Mouse (Mus musculus): Measurements from ENCODE around the gene Zfp568. TPM values are rescaled to one million over a fixed set of nuclear protein-coding genes. Genes with fewer than 3 reads are reported as not detected.

Zfp568 gene
- polyA plus RNA-seq, 1 experiment from 2014 or later, result 14.9 TPM

GRCm38 (mm10) chr7:29982341-29982740 is 1.4 kb upstream of the Zfp568 start:
- Histone ChIP-seq H3K4me1 (ENCODE audit: control insufficient read depth, insufficient read depth, low read length) (peaks cover 18% of the 10 kb centered on the region), H3K9me3 (replicated peaks; ENCODE audit: control insufficient read depth, low read length) (0 out of 2 replicates have a peak, but pooled peaks cover 3% of the 10 kb centered on the region), H3K4me2 (ENCODE audit: low read depth, low read length) (peak overlapping the region; percentile 73), H3K27me3 (ENCODE audit: control insufficient read depth, insufficient read depth, low read length) (no peaks in the 10 kb centered on the region), H3K4me3 (replicated peaks; ENCODE audit: low read length) (no peak overlapping the region; the same call in 1 of the 2 replicates), H3K36me3 (ENCODE audit: control insufficient read depth, insufficient read depth, low read length) (0 out of 2 replicates have a peak, but pooled peaks cover 9% of the 10 kb centered on the region), H3K27ac (ENCODE audit: low read length) (no peak overlapping the region), H3K9ac (ENCODE audit: low read length) (no peak overlapping the region)
- no peak for ATAC-seq (ENCODE audit: insufficient read depth, low FRiP score)
- 78% methylated on average over 4 of the region's 4 CpGs for WGBS

GRCm38 (mm10) chr7:29982931-29983330 is 824 bp upstream of the Zfp568 start:
- H3K9ac ChIP-seq (ENCODE audit: low read length), result peak overlapping the region; percentile 95
- H3K4me1 ChIP-seq (ENCODE audit: control insufficient read depth, insufficient read depth, low read length), result peaks cover 18% of the 10 kb centered on the region
- peak overlapping the region; percentile 98 for H3K27ac ChIP-seq (ENCODE audit: low read length)
- H3K27me3 ChIP-seq (ENCODE audit: control insufficient read depth, insufficient read depth, low read length), result no peaks in the 10 kb centered on the region
- peak overlapping the region; percentile 73 for H3K4me2 ChIP-seq (ENCODE audit: low read depth, low read length)
- WGBS, result 36% methylated on average over 6 of the region's 6 CpGs
- H3K36me3 ChIP-seq (ENCODE audit: control insufficient read depth, insufficient read depth, low read length), result 0 out of 2 replicates have a peak, but pooled peaks cover 15% of the 10 kb centered on the region
- H3K4me3 ChIP-seq (replicated peaks; ENCODE audit: low read length), result peak overlapping the region; percentile 93
- 0 out of 2 replicates have a peak, but pooled peaks cover 3% of the 10 kb centered on the region for H3K9me3 ChIP-seq (replicated peaks; ENCODE audit: control insufficient read depth, low read length)
- ATAC-seq (ENCODE audit: insufficient read depth, low FRiP score), result no peak

GRCm38 (mm10) chr7:29983340-29983689 is 440 bp upstream of the Zfp568 start:
- no peak for ATAC-seq (ENCODE audit: insufficient read depth, low FRiP score)
- Histone ChIP-seq H3K4me3 (replicated peaks; ENCODE audit: low read length) (peak overlapping the region; percentile 93), H3K27ac (ENCODE audit: low read length) (peak overlapping the region; percentile 98), H3K9me3 (replicated peaks; ENCODE audit: control insufficient read depth, low read length) (0 out of 2 replicates have a peak, but pooled peaks cover 3% of the 10 kb centered on the region), H3K9ac (ENCODE audit: low read length) (peak overlapping the region; percentile 95), H3K4me2 (ENCODE audit: low read depth, low read length) (peak overlapping the region; percentile 73), H3K36me3 (ENCODE audit: control insufficient read depth, insufficient read depth, low read length) (0 out of 2 replicates have a peak, but pooled peaks cover 18% of the 10 kb centered on the region), H3K27me3 (ENCODE audit: control insufficient read depth, insufficient read depth, low read length) (no peaks in the 10 kb centered on the region), H3K4me1 (ENCODE audit: control insufficient read depth, insufficient read depth, low read length) (peaks cover 18% of the 10 kb centered on the region)
- 2% methylated on average over 8 of the region's 8 CpGs for WGBS

DNA sequence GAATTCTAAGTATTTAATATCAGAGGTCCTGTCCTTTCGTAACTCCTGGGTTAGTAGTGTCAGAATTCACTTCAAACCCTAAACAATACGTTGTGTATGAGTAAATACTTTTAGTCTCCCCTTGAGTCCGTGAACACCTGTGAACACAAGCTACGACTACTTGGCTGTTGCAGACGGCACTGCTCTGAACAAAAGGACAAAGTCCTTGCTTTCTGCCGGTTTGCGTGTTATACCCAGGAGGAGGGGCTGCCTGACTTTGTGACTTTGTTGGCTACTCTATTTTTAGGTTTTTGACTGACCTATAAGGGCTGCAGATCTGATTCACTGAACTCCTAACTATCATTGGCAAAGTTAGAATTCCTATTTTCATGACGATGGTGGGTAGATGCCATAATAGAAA is 2.3 kb downstream of the Zfp568 start:
- Histone ChIP-seq H3K36me3 (ENCODE audit: control insufficient read depth, insufficient read depth, low read length) (peaks cover 23% of the 10 kb centered on the region; the same call in 1 of the 2 replicates), H3K9ac (ENCODE audit: low read length) (no peak overlapping the region), H3K4me1 (ENCODE audit: control insufficient read depth, insufficient read depth, low read length) (peaks cover 18% of the 10 kb centered on the region), H3K27me3 (ENCODE audit: control insufficient read depth, insufficient read depth, low read length) (no peaks in the 10 kb centered on the region), H3K27ac (ENCODE audit: low read length) (peak overlapping the region; percentile 20), H3K9me3 (replicated peaks; ENCODE audit: control insufficient read depth, low read length) (no peaks in the 10 kb centered on the region), H3K4me3 (replicated peaks; ENCODE audit: low read length) (no peak overlapping the region), H3K4me2 (ENCODE audit: low read depth, low read length) (peak overlapping the region; percentile 73)
- ATAC-seq (ENCODE audit: insufficient read depth, low FRiP score), result no peak
- 63% methylated on average over 8 of the region's 8 CpGs for WGBS

- Histone ChIP-seq H3K4me2 (ENCODE audit: low read depth, low read length) (no peak overlapping the region), H3K9ac (ENCODE audit: low read length) (no peak overlapping the region), H3K36me3 (ENCODE audit: control insufficient read depth, insufficient read depth, low read length) (peaks cover 29% of the 10 kb centered on the region; the same call in 1 of the 2 replicates), H3K27me3 (ENCODE audit: control insufficient read depth, insufficient read depth, low read length) (no peaks in the 10 kb centered on the region), H3K4me3 (replicated peaks; ENCODE audit: low read length) (no peak overlapping the region), H3K27ac (ENCODE audit: low read length) (no peak overlapping the region), H3K9me3 (replicated peaks; ENCODE audit: control insufficient read depth, low read length) (no peaks in the 10 kb centered on the region), H3K4me1 (ENCODE audit: control insufficient read depth, insufficient read depth, low read length) (peaks cover 14% of the 10 kb centered on the region)
- ATAC-seq (ENCODE audit: insufficient read depth, low FRiP score), result no peak
- WGBS, result 89% methylated on average over 5 of the region's 5 CpGs
These were observed 3.8 kb downstream of the Zfp568 start for GRCm38 (mm10) chr7:29987551-29987950.

DNA sequence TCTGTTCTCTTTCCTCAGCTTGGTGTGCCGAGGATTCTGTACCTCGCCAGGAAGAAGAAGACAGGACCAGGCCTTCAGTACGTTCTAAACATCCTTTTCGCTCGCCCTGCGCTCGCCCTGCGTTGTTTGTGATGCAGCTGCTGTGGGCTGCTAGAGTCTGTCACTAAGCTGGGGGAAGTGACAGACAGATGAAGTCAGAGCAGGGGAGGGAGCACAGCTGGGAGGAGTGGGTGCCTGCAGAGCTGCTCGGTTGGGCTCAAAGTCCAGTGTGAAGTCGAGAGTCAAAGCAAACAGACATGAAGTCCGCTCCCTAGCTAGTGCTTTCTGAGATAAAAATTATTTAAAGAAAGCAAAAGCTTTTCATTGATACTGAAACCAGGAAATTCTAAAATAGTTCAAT is 5.3 kb downstream of the Zfp568 start:
- H3K27me3 ChIP-seq (ENCODE audit: control insufficient read depth, insufficient read depth, low read length), result no peaks in the 10 kb centered on the region
- peak; percentile 80; the same call in 1 of the 2 replicates for ATAC-seq (ENCODE audit: insufficient read depth, low FRiP score)
- peak overlapping the region; percentile 18; the same call in 1 of the 2 replicates for H3K27ac ChIP-seq (ENCODE audit: low read length)
- H3K4me1 ChIP-seq (ENCODE audit: control insufficient read depth, insufficient read depth, low read length), result peaks cover 9% of the 10 kb centered on the region; the same call in 1 of the 2 replicates
- 68% methylated on average over 11 of the region's 11 CpGs for WGBS
- H3K36me3 ChIP-seq (ENCODE audit: control insufficient read depth, insufficient read depth, low read length), result peaks cover 40% of the 10 kb centered on the region
- H3K4me3 ChIP-seq (replicated peaks; ENCODE audit: low read length), result no peak overlapping the region
- H3K9me3 ChIP-seq (replicated peaks; ENCODE audit: control insufficient read depth, low read length), result no peaks in the 10 kb centered on the region
- H3K4me2 ChIP-seq (ENCODE audit: low read depth, low read length), result no peak overlapping the region
- H3K9ac ChIP-seq (ENCODE audit: low read length), result no peak overlapping the region

DNA sequence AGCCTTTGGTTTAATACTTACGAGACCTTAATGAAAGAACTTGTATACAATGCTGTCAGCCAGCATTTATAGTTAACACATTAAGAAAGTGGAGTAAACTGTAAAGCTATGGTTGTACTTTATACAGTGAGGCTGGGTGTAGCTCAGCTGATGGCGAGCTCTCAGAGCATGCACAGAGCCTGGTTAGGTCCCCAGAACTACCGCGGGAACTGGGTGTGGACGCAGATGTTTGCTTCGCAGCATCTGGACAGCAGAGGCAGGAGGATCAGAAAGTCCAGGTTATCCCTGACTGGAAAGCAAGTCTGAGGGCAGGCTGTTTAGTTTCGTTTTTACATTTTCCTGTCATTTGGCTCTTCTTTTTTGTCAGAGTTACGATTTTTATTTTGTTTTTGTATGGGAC is 8.9 kb downstream of the Zfp568 start:
- Histone ChIP-seq H3K27me3 (ENCODE audit: control insufficient read depth, insufficient read depth, low read length) (no peaks in the 10 kb centered on the region), H3K9me3 (replicated peaks; ENCODE audit: control insufficient read depth, low read length) (no peaks in the 10 kb centered on the region), H3K4me1 (ENCODE audit: control insufficient read depth, insufficient read depth, low read length) (no peaks in the 10 kb centered on the region), H3K4me3 (replicated peaks; ENCODE audit: low read length) (no peak overlapping the region), H3K27ac (ENCODE audit: low read length) (no peak overlapping the region), H3K9ac (ENCODE audit: low read length) (no peak overlapping the region), H3K4me2 (ENCODE audit: low read depth, low read length) (no peak overlapping the region), H3K36me3 (ENCODE audit: control insufficient read depth, insufficient read depth, low read length) (peaks cover 39% of the 10 kb centered on the region)
- WGBS, result 90% methylated on average over 8 of the region's 8 CpGs
- no peak for ATAC-seq (ENCODE audit: insufficient read depth, low FRiP score)

DNA sequence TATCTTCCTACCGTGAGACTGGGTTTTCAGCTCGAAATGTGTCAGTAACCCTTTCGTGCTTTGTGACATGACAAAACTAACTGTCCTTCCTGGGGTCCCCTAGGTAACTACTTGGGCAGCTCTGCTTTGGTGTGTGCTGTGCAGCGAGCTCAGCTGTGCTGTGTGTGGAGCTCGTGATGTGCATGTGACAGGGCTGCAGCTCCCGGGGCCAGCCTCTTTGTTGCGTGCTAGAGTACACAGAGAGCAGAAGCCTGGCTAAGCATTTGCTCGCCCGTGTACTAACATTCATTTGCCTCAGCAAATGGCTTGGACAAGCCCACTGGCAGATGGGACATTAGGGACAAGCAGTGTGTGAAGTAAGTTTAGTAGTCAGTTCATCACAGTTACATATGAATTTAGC is 9.6 kb downstream of the Zfp568 start:
- ATAC-seq (ENCODE audit: insufficient read depth, low FRiP score), result no peak
- WGBS, result 93% methylated on average over 9 of the region's 9 CpGs
- no peaks in the 10 kb centered on the region for H3K9me3 ChIP-seq (replicated peaks; ENCODE audit: control insufficient read depth, low read length)
- no peak overlapping the region for H3K9ac ChIP-seq (ENCODE audit: low read length)
- H3K4me3 ChIP-seq (replicated peaks; ENCODE audit: low read length), result no peak overlapping the region
- H3K27ac ChIP-seq (ENCODE audit: low read length), result no peak overlapping the region
- H3K4me1 ChIP-seq (ENCODE audit: control insufficient read depth, insufficient read depth, low read length), result no peaks in the 10 kb centered on the region
- H3K4me2 ChIP-seq (ENCODE audit: low read depth, low read length), result no peak overlapping the region
- H3K36me3 ChIP-seq (ENCODE audit: control insufficient read depth, insufficient read depth, low read length), result peaks cover 39% of the 10 kb centered on the region
- H3K27me3 ChIP-seq (ENCODE audit: control insufficient read depth, insufficient read depth, low read length), result no peaks in the 10 kb centered on the region

DNA sequence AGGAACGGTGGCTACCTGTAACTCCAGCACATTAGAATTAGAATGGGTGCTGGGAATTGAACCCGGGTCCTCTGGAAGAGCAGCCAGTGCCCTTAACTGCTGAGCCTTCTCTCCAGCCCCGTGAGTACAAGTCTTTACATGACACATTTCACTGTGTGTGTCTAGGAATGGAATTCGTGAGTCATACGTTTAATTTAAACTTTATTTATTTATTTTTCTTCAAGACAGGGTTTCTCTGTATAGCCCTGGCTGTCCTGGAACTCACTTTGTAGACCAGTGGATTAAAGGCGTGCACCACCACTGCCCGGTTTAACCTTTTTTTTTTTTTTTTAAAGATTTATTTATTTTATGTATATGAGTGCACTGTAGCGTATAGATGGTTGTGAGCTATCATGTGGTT is 11.4 kb downstream of the Zfp568 start:
- H3K27ac ChIP-seq (ENCODE audit: low read length), result no peak overlapping the region
- no peak for ATAC-seq (ENCODE audit: insufficient read depth, low FRiP score)
- no peaks in the 10 kb centered on the region for H3K9me3 ChIP-seq (replicated peaks; ENCODE audit: control insufficient read depth, low read length)
- no peaks in the 10 kb centered on the region for H3K4me1 ChIP-seq (ENCODE audit: control insufficient read depth, insufficient read depth, low read length)
- no peaks in the 10 kb centered on the region for H3K27me3 ChIP-seq (ENCODE audit: control insufficient read depth, insufficient read depth, low read length)
- WGBS, result 79% methylated on average over 8 of the region's 8 CpGs
- H3K4me2 ChIP-seq (ENCODE audit: low read depth, low read length), result no peak overlapping the region
- no peak overlapping the region for H3K4me3 ChIP-seq (replicated peaks; ENCODE audit: low read length)
- H3K36me3 ChIP-seq (ENCODE audit: control insufficient read depth, insufficient read depth, low read length), result peaks cover 48% of the 10 kb centered on the region
- no peak overlapping the region for H3K9ac ChIP-seq (ENCODE audit: low read length)
